Mouse (Mus musculus) CH12.LX (cell line): ENCODE measurements around the gene Trpm5. TPM values are rescaled to one million over a fixed set of nuclear protein-coding genes. Genes with fewer than 3 reads are reported as not detected.

Source experiments
- DNase-seq: peaks from one replicate; pipeline ENCODE4 v3.0.0-alpha.2; 2013; ENCODE audit errors: extremely low read depth
- H3K27ac ChIP-seq: 2 replicates; pipeline ENCODE4 v1.5.1; 2012; ENCODE audit warnings: low read depth, mild to moderate bottlenecking, control low read depth, moderate library complexity; ENCODE audit not compliant: insufficient read depth
- H3K27me3 ChIP-seq: replicated peaks from 2 replicates; pipeline ENCODE3; 2012; ENCODE audit warnings: inconsistent platforms
- H3K36me3 ChIP-seq, 2 experiments: replicated peaks in 1 of 2; 2 replicates each; pipeline versions ENCODE3 to v1.6.1; 2012; ENCODE audit warnings: inconsistent platforms in 1 of 2, low read length in 1 of 2, mild to moderate bottlenecking in 1 of 2, mixed read lengths in 1 of 2, moderate library complexity in 1 of 2; ENCODE audit not compliant: control insufficient read depth in 1 of 2, insufficient read depth in 1 of 2
- H3K4me1 ChIP-seq, 2 experiments: 2 replicates each; pipeline ENCODE4 v1.6.1; 2012; ENCODE audit warnings: inconsistent platforms in 1 of 2, moderate library complexity in 1 of 2; ENCODE audit not compliant: insufficient read depth in 2 of 2, control insufficient read depth in 1 of 2
- H3K4me2 ChIP-seq: 2 replicates; pipeline ENCODE4 v1.6.1; 2012; ENCODE audit warnings: low read depth, mild to moderate bottlenecking, control low read depth; ENCODE audit not compliant: poor library complexity, insufficient read depth, severe bottlenecking
- H3K4me3 ChIP-seq, 3 experiments: fragments of 150-350 bp in 1 of 3; sonication (generic) in 1 of 3; replicated peaks in 1 of 3; 2 replicates each; pipeline versions ENCODE3 to v1.5.1; 2011 to 2012; ENCODE audit warnings: low read depth in 2 of 3, low read length in 2 of 3, mild to moderate bottlenecking in 2 of 3, moderate library complexity in 2 of 3, control low read depth in 1 of 3, improper control_type of control experiment in 1 of 3, inconsistent platforms in 1 of 3, mixed read lengths in 1 of 3; ENCODE audit not compliant: poor library complexity in 1 of 3
- H3K79me2 ChIP-seq: replicated peaks from 2 replicates; pipeline ENCODE4 v1.6.1; 2012; ENCODE audit warnings: mild to moderate bottlenecking, moderate library complexity; ENCODE audit not compliant: control insufficient read depth, poor library complexity, insufficient read depth, severe bottlenecking; ENCODE audit errors: extremely low read depth
- H3K9ac ChIP-seq: 2 replicates; pipeline ENCODE4 v1.6.1; 2012; ENCODE audit warnings: low read depth, mild to moderate bottlenecking, control low read depth, moderate library complexity; ENCODE audit not compliant: insufficient read depth
- H3K9me3 ChIP-seq: replicated peaks from 2 replicates; pipeline ENCODE3; 2012; ENCODE audit warnings: low read length, inconsistent platforms, mixed read lengths
- CTCF ChIP-seq, 2 experiments: IDR thresholded peaks in 1 of 2; conservative IDR thresholded peaks in 1 of 2; 2 replicates each; pipeline ENCODE4 v1.5.1; 2011 to 2012; ENCODE audit warnings: low read depth in 2 of 2, low read length in 2 of 2, improper control_type of control experiment in 1 of 2, inconsistent platforms in 1 of 2, mild to moderate bottlenecking in 1 of 2, moderate library complexity in 1 of 2
- E2F4 ChIP-seq: IDR thresholded peaks from 2 replicates; pipeline ENCODE4 v1.6.1; 2011; ENCODE audit warnings: low read depth, low read length, improper control_type of control experiment; ENCODE audit not compliant: insufficient replicate concordance
- EP300 ChIP-seq: IDR thresholded peaks from 2 replicates; pipeline ENCODE4 v1.6.1; 2011; ENCODE audit warnings: low read length, improper control_type of control experiment
- ETS1 ChIP-seq: conservative IDR thresholded peaks from 2 replicates; pipeline ENCODE4 v1.6.1; 2012; ENCODE audit warnings: low read depth, mild to moderate bottlenecking, inconsistent platforms, low read length, improper control_type of control experiment, moderate library complexity
- HCFC1 ChIP-seq: IDR thresholded peaks from 2 replicates; pipeline ENCODE4 v1.6.1; 2012; ENCODE audit warnings: low read depth, mild to moderate bottlenecking, inconsistent platforms, low read length, improper control_type of control experiment
- IRF4 ChIP-seq: IDR thresholded peaks from 2 replicates; pipeline ENCODE4 v1.6.1; 2014; ENCODE audit warnings: low read depth, mild to moderate bottlenecking, inconsistent platforms, low read length, improper control_type of control experiment
- JUND ChIP-seq: conservative IDR thresholded peaks from 2 replicates; pipeline ENCODE4 v1.6.1; 2011; ENCODE audit warnings: low read depth, low read length, improper control_type of control experiment
- MAFK ChIP-seq: IDR thresholded peaks from 2 replicates; pipeline ENCODE4 v1.6.1; 2011; ENCODE audit warnings: low read length, improper control_type of control experiment; ENCODE audit not compliant: insufficient replicate concordance
- MAX ChIP-seq: IDR thresholded peaks from 2 replicates; pipeline ENCODE4 v1.6.1; 2011; ENCODE audit warnings: low read length, improper control_type of control experiment
- MEF2A ChIP-seq: IDR thresholded peaks from 2 replicates; pipeline ENCODE4 v1.6.1; 2014; ENCODE audit warnings: low read depth, mild to moderate bottlenecking, inconsistent platforms, low read length, improper control_type of control experiment, borderline replicate concordance
- MXI1 ChIP-seq: IDR thresholded peaks from 2 replicates; pipeline ENCODE4 v1.6.1; 2011; ENCODE audit warnings: mild to moderate bottlenecking, low read depth, low read length, improper control_type of control experiment
- POLR2AphosphoS2 ChIP-seq: IDR thresholded peaks from 2 replicates; pipeline ENCODE4 v1.6.1; 2011; ENCODE audit warnings: low read depth, low read length, improper control_type of control experiment
- RCOR1 ChIP-seq: conservative IDR thresholded peaks from 2 replicates; pipeline ENCODE4 v1.6.1; 2012; ENCODE audit warnings: low read depth, mild to moderate bottlenecking, inconsistent platforms, low read length, improper control_type of control experiment
- TBP ChIP-seq: conservative IDR thresholded peaks from 2 replicates; pipeline ENCODE4 v1.6.1; 2011; ENCODE audit warnings: low read depth, low read length, improper control_type of control experiment
- TCF12 ChIP-seq: IDR thresholded peaks from 2 replicates; pipeline ENCODE4 v1.6.1; 2014; ENCODE audit warnings: low read depth, mild to moderate bottlenecking, inconsistent platforms, low read length, improper control_type of control experiment
- USF2 ChIP-seq: conservative IDR thresholded peaks from 2 replicates; pipeline ENCODE4 v1.6.1; 2011; ENCODE audit warnings: low read depth, low read length, improper control_type of control experiment
- ZKSCAN1 ChIP-seq: IDR thresholded peaks from 2 replicates; pipeline ENCODE4 v1.6.1; 2012; ENCODE audit warnings: low read depth, inconsistent platforms, low read length, improper control_type of control experiment, borderline replicate concordance
- dilution Hi-C: fragments of 300-500 bp; cut with MboI; formaldehyde crosslinking; loops from 2 replicates; pipeline ENCODE4 v1.14.3; 2020; ENCODE audit warnings: low sequenced_read_pairs; ENCODE audit not compliant: extremely low pct_unique_long_range_greater_than_20kb, extremely low pct_ligation_motif_present
- in situ Hi-C: fragments of 300-500 bp; cut with MboI; formaldehyde crosslinking; loops from 3 replicates; pipeline ENCODE4 v1.14.3; 2019; ENCODE audit warnings: low sequenced_read_pairs, low pct_ligation_motif_present, low pct_unique_long_range_greater_than_20kb, mixed read lengths
- polyA plus RNA-seq: library from polyadenylated mRNA; unstranded; fragments of >175 nt; gene quantifications from 2 replicates; pipeline ENCODE4 v1.2.1, GENCODE M21; 2012; ENCODE audit warnings: low read depth; ENCODE audit not compliant: insufficient read length
- total RNA-seq, 2 experiments: library from RNA; depleted of rRNA; stranded (reverse); fragments of 300-350 nt in 1 of 2; fragments of >200 nt in 1 of 2; gene quantifications; 2 replicates each; pipeline ENCODE4 v1.2.3; 2012 to 2014

Trpm5 gene
- total and polyA plus RNA-seq, 3 experiments, result 1.1 to 3.0 (median 1.5) TPM

- no peak for DNase-seq
- no peak overlapping the region for H3K4me3 ChIP-seq
- H3K27ac ChIP-seq, result no peak overlapping the region
- in situ Hi-C loops (no loop called here), dilution Hi-C loops (no loop called here)
- H3K4me2 ChIP-seq, result no peak overlapping the region
- H3K9me3 ChIP-seq, result peaks cover 5% of the 10 kb centered on the region
- no peaks in the 10 kb centered on the region for H3K79me2 ChIP-seq
- no peaks in the 10 kb centered on the region for H3K36me3 ChIP-seq
- H3K9ac ChIP-seq, result no peak overlapping the region
- no peaks in the 10 kb centered on the region for H3K27me3 ChIP-seq
- H3K4me1 ChIP-seq, result peaks cover 43 to 81% of the 10 kb centered on the region in 2 experiments
- TF ChIP-seq ETS1, result no peak
- TF ChIP-seq HCFC1, result no peak
- no peak for TF ChIP-seq CTCF (conservative IDR thresholded peaks at IDR 0.05 in 1 of 2, IDR thresholded peaks at IDR 0.05 in 1 of 2; ENCODE audit: low read depth in 2 of 2, low read length in 2 of 2)
- TF ChIP-seq TCF12, result no peak
- TF ChIP-seq MEF2A, result no peak
- no peak for TF ChIP-seq IRF4
- no peak for TF ChIP-seq POLR2AphosphoS2
- TF ChIP-seq E2F4, result no peak
- TF ChIP-seq USF2, result no peak
- no peak for TF ChIP-seq MAFK
- TF ChIP-seq EP300, result no peak
Measured at GRCm38 (mm10) chr7:143041138-143041822, 53.2 kb downstream of the Trpm5 start.

GRCm38 (mm10) chr7:143040561-143040960 lies 53.9 kb downstream of the Trpm5 start:
- Histone ChIP-seq H3K4me3 (no peak overlapping the region), H3K36me3 (no peaks in the 10 kb centered on the region), H3K27ac (no peak overlapping the region), H3K4me2 (no peak overlapping the region), H3K9me3 (peaks cover 5% of the 10 kb centered on the region), H3K27me3 (no peaks in the 10 kb centered on the region), H3K9ac (no peak overlapping the region), H3K4me1 (peaks cover 44 to 80% of the 10 kb centered on the region in 2 experiments), H3K79me2 (no peaks in the 10 kb centered on the region)
- in situ Hi-C loops (no loop called here), dilution Hi-C loops (no loop called here)
- no peak for TF ChIP-seq CTCF (conservative IDR thresholded peaks at IDR 0.05 in 1 of 2, IDR thresholded peaks at IDR 0.05 in 1 of 2; ENCODE audit: low read depth in 2 of 2, low read length in 2 of 2)
- no peak for TF ChIP-seq TBP
- TF ChIP-seq MAX, result no peak
- TF ChIP-seq E2F4, result no peak
- TF ChIP-seq POLR2AphosphoS2, result no peak
- no peak for TF ChIP-seq HCFC1
- TF ChIP-seq MXI1, result no peak
- no peak for TF ChIP-seq ZKSCAN1
- TF ChIP-seq USF2, result no peak
- no peak for TF ChIP-seq MEF2A
- TF ChIP-seq JUND, result no peak
- no peak for TF ChIP-seq RCOR1
- no peak for TF ChIP-seq IRF4
- no peak for DNase-seq
